Mouse (Mus musculus) ES-Bruce4 (cell line): ENCODE data around the gene Fam118b. TPM values are rescaled to one million over a fixed set of nuclear protein-coding genes. Genes with fewer than 3 reads are reported as not detected.

ENCODE experiments used
- H3K27ac ChIP-seq: 2 replicates; pipeline ENCODE4 v1.5.1; 2012; ENCODE audit warnings: low read length, inconsistent platforms; ENCODE audit not compliant: insufficient read depth
- H3K27me3 ChIP-seq: 2 replicates; pipeline ENCODE4 v1.6.1; 2012; ENCODE audit warnings: mild to moderate bottlenecking, low read length, inconsistent platforms; ENCODE audit not compliant: control insufficient read depth, poor library complexity, insufficient read depth, severe bottlenecking
- H3K36me3 ChIP-seq: 2 replicates; pipeline ENCODE4 v1.6.1; 2012; ENCODE audit warnings: inconsistent platforms, mild to moderate bottlenecking, low read length, moderate library complexity; ENCODE audit not compliant: control insufficient read depth, poor library complexity, insufficient read depth, severe bottlenecking
- H3K4me1 ChIP-seq: one replicate; pipeline ENCODE4 v1.8.1; 2011; ENCODE audit warnings: low read length; ENCODE audit not compliant: control insufficient read depth, insufficient read depth
- H3K4me3 ChIP-seq: 2 replicates; pipeline ENCODE4 v1.5.1; 2011; ENCODE audit warnings: low read depth, mild to moderate bottlenecking, low read length
- H3K9ac ChIP-seq: 2 replicates; pipeline ENCODE4 v1.6.1; 2012; ENCODE audit warnings: low read depth, mild to moderate bottlenecking, inconsistent platforms; ENCODE audit not compliant: poor library complexity, severe bottlenecking
- H3K9me3 ChIP-seq: replicated peaks from 2 replicates; pipeline ENCODE4 v1.6.1; 2012; ENCODE audit warnings: mild to moderate bottlenecking, low read length, inconsistent platforms; ENCODE audit not compliant: control insufficient read depth, poor library complexity, insufficient read depth, severe bottlenecking
- CTCF ChIP-seq: IDR thresholded peaks from one replicate; pipeline ENCODE4 v1.8.1; 2011; ENCODE audit warnings: low read depth, low read length
- EP300 ChIP-seq: IDR thresholded peaks from 2 replicates; pipeline ENCODE4 v1.6.1; 2011; ENCODE audit warnings: low read depth, low read length; ENCODE audit not compliant: insufficient read depth
- POLR2A ChIP-seq: IDR thresholded peaks from one replicate; pipeline ENCODE4 v1.8.1; 2011; ENCODE audit warnings: low read length; ENCODE audit not compliant: insufficient read depth
- polyA plus RNA-seq: library from polyadenylated mRNA; stranded (reverse); fragments of >200 nt; gene quantifications from 2 replicates; pipeline ENCODE4 v1.2.4, GENCODE M21; 2011; ENCODE audit warnings: low read depth; ENCODE audit not compliant: missing spikeins, insufficient read depth, insufficient read length

Gene Fam118b
- polyA plus RNA-seq, 1 experiment: 32.1 TPM

GRCm38 (mm10) chr9:35307461-35307860 lies 39.9 kb upstream of the Fam118b start:
- no peaks in the 10 kb centered on the region for H3K4me1 ChIP-seq
- TF ChIP-seq CTCF: no peak
- TF ChIP-seq POLR2A: no peak
- TF ChIP-seq EP300: no peak
- no peak overlapping the region for H3K27ac ChIP-seq
- H3K36me3 ChIP-seq: no peaks in the 10 kb centered on the region
- H3K4me3 ChIP-seq: no peak overlapping the region
- no peaks in the 10 kb centered on the region for H3K27me3 ChIP-seq
- no peaks in the 10 kb centered on the region for H3K9me3 ChIP-seq
- H3K9ac ChIP-seq: no peak overlapping the region

- TF ChIP-seq EP300 (no peak), CTCF (no peak), POLR2A (no peak)
- no peaks in the 10 kb centered on the region for H3K27me3 ChIP-seq
- H3K36me3 ChIP-seq: no peaks in the 10 kb centered on the region
- no peaks in the 10 kb centered on the region for H3K4me1 ChIP-seq
- no peak overlapping the region for H3K27ac ChIP-seq
- no peak overlapping the region for H3K9ac ChIP-seq
- H3K4me3 ChIP-seq: no peak overlapping the region
- H3K9me3 ChIP-seq: no peaks in the 10 kb centered on the region
Observed at GRCm38 (mm10) chr9:35302172-35302571, 34.6 kb upstream of the Fam118b start.

GRCm38 (mm10) chr9:35297791-35298190 lies 30.2 kb upstream of the Fam118b start:
- no peak overlapping the region for H3K4me3 ChIP-seq
- TF ChIP-seq EP300 (no peak), CTCF (no peak), POLR2A (no peak)

GRCm38 (mm10) chr9:35293465-35293864 lies 25.9 kb upstream of the Fam118b start:
- TF ChIP-seq CTCF: no peak
- Histone ChIP-seq H3K27me3 (no peaks in the 10 kb centered on the region), H3K36me3 (no peaks in the 10 kb centered on the region), H3K9me3 (no peaks in the 10 kb centered on the region), H3K9ac (no peak overlapping the region), H3K4me1 (no peaks in the 10 kb centered on the region), H3K27ac (no peak overlapping the region), H3K4me3 (no peak overlapping the region)

More at GRCm38 (mm10) chr9:35297791-35298190, 30.2 kb upstream of the Fam118b start:
- Histone ChIP-seq H3K9ac (no peak overlapping the region), H3K4me1 (no peaks in the 10 kb centered on the region), H3K27ac (no peak overlapping the region), H3K9me3 (no peaks in the 10 kb centered on the region), H3K36me3 (no peaks in the 10 kb centered on the region), H3K27me3 (no peaks in the 10 kb centered on the region)

- H3K4me1 ChIP-seq: no peaks in the 10 kb centered on the region
- TF ChIP-seq CTCF: no peak
- no peak for TF ChIP-seq POLR2A
- no peak for TF ChIP-seq EP300
- no peaks in the 10 kb centered on the region for H3K27me3 ChIP-seq
- H3K4me3 ChIP-seq: no peak overlapping the region
- H3K9ac ChIP-seq: no peak overlapping the region
- H3K9me3 ChIP-seq: no peaks in the 10 kb centered on the region
- no peaks in the 10 kb centered on the region for H3K36me3 ChIP-seq
- no peak overlapping the region for H3K27ac ChIP-seq
Observed at GRCm38 (mm10) chr9:35290916-35291315, 23.3 kb upstream of the Fam118b start.

- Histone ChIP-seq H3K27ac (no peak overlapping the region), H3K4me1 (no peaks in the 10 kb centered on the region), H3K36me3 (no peaks in the 10 kb centered on the region), H3K27me3 (no peaks in the 10 kb centered on the region), H3K9ac (no peak overlapping the region), H3K9me3 (no peaks in the 10 kb centered on the region), H3K4me3 (no peak overlapping the region)
- no peak for TF ChIP-seq POLR2A
- no peak for TF ChIP-seq EP300
- TF ChIP-seq CTCF: no peak
Observed at GRCm38 (mm10) chr9:35290417-35290816, 22.8 kb upstream of the Fam118b start.

GRCm38 (mm10) chr9:35289992-35290391 lies 22.4 kb upstream of the Fam118b start:
- Histone ChIP-seq H3K36me3 (no peaks in the 10 kb centered on the region), H3K9me3 (no peaks in the 10 kb centered on the region), H3K4me3 (no peak overlapping the region), H3K27me3 (no peaks in the 10 kb centered on the region), H3K27ac (no peak overlapping the region), H3K4me1 (no peaks in the 10 kb centered on the region), H3K9ac (no peak overlapping the region)
- no peak for TF ChIP-seq CTCF
- no peak for TF ChIP-seq POLR2A
- no peak for TF ChIP-seq EP300
